Mouse (Mus musculus): ENCODE data around the gene Sh2b2.
A peak's percentile ranks its signal among the peaks of the same experiment; 100 is the strongest.

Gene Sh2b2

GRCm38 (mm10) chr5:136182049-136182448 lies 64.3 kb downstream of the Sh2b2 start:
- no peak for DNase-seq (ENCODE audit: low spot score in 2 of 2)

GRCm38 (mm10) chr5:136181197-136181596 lies 65.2 kb downstream of the Sh2b2 start:
- DNase-seq (ENCODE audit: low spot score in 2 of 2) = no peak

GRCm38 (mm10) chr5:136179594-136179993 lies 66.8 kb downstream of the Sh2b2 start:
- no peak for DNase-seq (ENCODE audit: low spot score in 2 of 2)

GRCm38 (mm10) chr5:136173606-136174463 lies 72.5 kb downstream of the Sh2b2 start:
- DNase-seq (ENCODE audit: low spot score in 2 of 2) = peak; percentile 43 to 47

- no peak for DNase-seq (ENCODE audit: low spot score in 2 of 2)
These were observed 73.4 kb downstream of the Sh2b2 start for GRCm38 (mm10) chr5:136172939-136173338.

- DNase-seq (ENCODE audit: low spot score in 2 of 2) = peak; percentile 15 to 28
These were observed 74.7 kb downstream of the Sh2b2 start for GRCm38 (mm10) chr5:136171363-136172341.

- DNase-seq (ENCODE audit: low spot score in 2 of 2) = peak; percentile 69 to 77
These were observed 75.6 kb downstream of the Sh2b2 start, which contains the start of gene Orai2 for GRCm38 (mm10) chr5:136170512-136171362. Gene Orai2, minus strand, starts transcription at chr5:136170713.

GRCm38 (mm10) chr5:136169626-136170511 lies 76.5 kb downstream of the Sh2b2 start:
- peak in 1 of 2 experiments; percentile 10 for DNase-seq (ENCODE audit: low spot score in 2 of 2)
